Mouse (Mus musculus): ENCODE data around the gene Tcf7l2.

The Tcf7l2 gene

GRCm38 (mm10) chr19:55940538-55941252, 199.1 kb downstream of the Tcf7l2 start:
- peak; percentile 88 for DNase-seq (ENCODE audit: low read depth, low spot score)

- DNase-seq (ENCODE audit: low read depth, low spot score) = no peak
Observed at GRCm38 (mm10) chr19:55941253-55942125, 199.9 kb downstream of the Tcf7l2 start.

- DNase-seq (ENCODE audit: low read depth, low spot score) = no peak
Observed at GRCm38 (mm10) chr19:55951397-55951796, 209.8 kb downstream of the Tcf7l2 start.

GRCm38 (mm10) chr19:55953207-55953606, 211.6 kb downstream of the Tcf7l2 start:
- DNase-seq (ENCODE audit: low read depth, low spot score) = no peak

- DNase-seq (ENCODE audit: low read depth, low spot score) = no peak
Observed at GRCm38 (mm10) chr19:55955126-55955525, 213.5 kb downstream of the Tcf7l2 start.

GRCm38 (mm10) chr19:55956745-55957144, 215.1 kb downstream of the Tcf7l2 start:
- DNase-seq (ENCODE audit: low read depth, low spot score) = no peak

GRCm38 (mm10) chr19:55964421-55964820, 222.8 kb downstream of the Tcf7l2 start:
- no peak for DNase-seq (ENCODE audit: low read depth, low spot score)

- DNase-seq (ENCODE audit: low read depth, low spot score) = no peak
Observed at GRCm38 (mm10) chr19:55966066-55966465, 224.4 kb downstream of the Tcf7l2 start.

- no peak for DNase-seq (ENCODE audit: low read depth, low spot score)
Observed at GRCm38 (mm10) chr19:55969929-55970531, 228.4 kb downstream of the Tcf7l2 start.

- DNase-seq (ENCODE audit: low read depth, low spot score) = no peak
Observed at GRCm38 (mm10) chr19:55976073-55976472, 234.5 kb downstream of the Tcf7l2 start.

Measured in telencephalon, adult 2 months (tissue).